Mouse (Mus musculus): ENCODE results near the gene Pde3a. TPM values are rescaled to one million over a fixed set of nuclear protein-coding genes. Genes with fewer than 3 reads are reported as not detected.
"Not testable (repeated sequence)": the region's sequence is repeated elsewhere in the genome, so short reads cannot be mapped to it uniquely, and the experiment has no call there.

Pde3a gene
- polyA plus RNA-seq, 1 experiment, result not detected

- Histone ChIP-seq H3K79me2 (ENCODE audit: control insufficient read depth, insufficient read depth) (no peaks in the 10 kb centered on the region), H3K4me3 (no peak overlapping the region), H3ac (ENCODE audit: control insufficient read depth, insufficient read length) (no peak overlapping the region), H3K36me3 (ENCODE audit: control insufficient read depth, insufficient read depth) (no peaks in the 10 kb centered on the region), H3K27me3 (ENCODE audit: control insufficient read depth, insufficient read depth, insufficient read length) (no peaks in the 10 kb centered on the region), H3K4me2 (ENCODE audit: low read depth) (no peak overlapping the region)
- no peak for TF ChIP-seq MYOD1 (IDR thresholded peaks at IDR 0.05; ENCODE audit: control insufficient read depth in 1 of 3, insufficient read length in 2 of 3, low read depth in 2 of 3)
- TF ChIP-seq CEBPB (IDR thresholded peaks at IDR 0.05; ENCODE audit: insufficient read depth, poor library complexity, severe bottlenecking), result no peak
- TF ChIP-seq TCF12 (IDR thresholded peaks at IDR 0.05; ENCODE audit: insufficient read depth, poor library complexity, severe bottlenecking), result no peak
- TF ChIP-seq POLR2AphosphoS2 (IDR thresholded peaks at IDR 0.05; ENCODE audit: insufficient read length, low read depth), result no peak
- no peak for TF ChIP-seq MYOG (IDR thresholded peaks at IDR 0.05; ENCODE audit: control insufficient read depth in 1 of 3, insufficient read depth in 1 of 3, insufficient read length in 2 of 3, low read depth in 2 of 3)
- TF ChIP-seq USF1 (IDR thresholded peaks at IDR 0.05; ENCODE audit: low read depth), result no peak
- no peak for TF ChIP-seq E2F4 (IDR thresholded peaks at IDR 0.05; ENCODE audit: insufficient read depth)
- TF ChIP-seq TCF3 (IDR thresholded peaks at IDR 0.05; ENCODE audit: insufficient read length, low read depth), result no peak
- no peak for TF ChIP-seq SRF (IDR thresholded peaks at IDR 0.05; ENCODE audit: control insufficient read depth, insufficient read length, low read depth)
- no peak for TF ChIP-seq REST (IDR thresholded peaks at IDR 0.05; ENCODE audit: insufficient read depth, insufficient read length)
- TF ChIP-seq MAX (IDR thresholded peaks at IDR 0.05; ENCODE audit: low read depth), result no peak
- TF ChIP-seq POLR2A (IDR thresholded peaks at IDR 0.05; ENCODE audit: insufficient read length, low read depth), result no peak
These were observed 69.4 kb downstream of the Pde3a start for GRCm38 (mm10) chr6:141318440-141318839.

- Histone ChIP-seq H3K4me2 (ENCODE audit: low read depth) (no peak overlapping the region), H3ac (ENCODE audit: control insufficient read depth, insufficient read length) (no peak overlapping the region), H3K4me3 (no peak overlapping the region), H3K36me3 (ENCODE audit: control insufficient read depth, insufficient read depth) (no peaks in the 10 kb centered on the region), H3K27me3 (ENCODE audit: control insufficient read depth, insufficient read depth, insufficient read length) (no peaks in the 10 kb centered on the region), H3K79me2 (ENCODE audit: control insufficient read depth, insufficient read depth) (no peaks in the 10 kb centered on the region)
- TF ChIP-seq TCF3 (IDR thresholded peaks at IDR 0.05; ENCODE audit: insufficient read length, low read depth) (no peak), POLR2A (IDR thresholded peaks at IDR 0.05; ENCODE audit: insufficient read length, low read depth) (no peak), TCF12 (IDR thresholded peaks at IDR 0.05; ENCODE audit: insufficient read depth, poor library complexity, severe bottlenecking) (no peak), POLR2AphosphoS2 (IDR thresholded peaks at IDR 0.05; ENCODE audit: insufficient read length, low read depth) (no peak), REST (IDR thresholded peaks at IDR 0.05; ENCODE audit: insufficient read depth, insufficient read length) (no peak), CEBPB (IDR thresholded peaks at IDR 0.05; ENCODE audit: insufficient read depth, poor library complexity, severe bottlenecking) (no peak), MAX (IDR thresholded peaks at IDR 0.05; ENCODE audit: low read depth) (no peak), MYOD1 (IDR thresholded peaks at IDR 0.05; ENCODE audit: control insufficient read depth in 1 of 3, insufficient read length in 2 of 3, low read depth in 2 of 3) (no peak), SRF (IDR thresholded peaks at IDR 0.05; ENCODE audit: control insufficient read depth, insufficient read length, low read depth) (no peak), USF1 (IDR thresholded peaks at IDR 0.05; ENCODE audit: low read depth) (no peak), MYOG (IDR thresholded peaks at IDR 0.05; ENCODE audit: control insufficient read depth in 1 of 3, insufficient read depth in 1 of 3, insufficient read length in 2 of 3, low read depth in 2 of 3) (no peak), E2F4 (IDR thresholded peaks at IDR 0.05; ENCODE audit: insufficient read depth) (no peak)
These were observed 72.2 kb downstream of the Pde3a start for GRCm38 (mm10) chr6:141321253-141321652.

GRCm38 (mm10) chr6:141322961-141323360 lies 73.9 kb downstream of the Pde3a start:
- Histone ChIP-seq H3K27me3 (ENCODE audit: control insufficient read depth, insufficient read depth, insufficient read length) (no peaks in the 10 kb centered on the region), H3K36me3 (ENCODE audit: control insufficient read depth, insufficient read depth) (no peaks in the 10 kb centered on the region), H3ac (ENCODE audit: control insufficient read depth, insufficient read length) (no peak overlapping the region), H3K79me2 (ENCODE audit: control insufficient read depth, insufficient read depth) (no peaks in the 10 kb centered on the region), H3K4me3 (no peak overlapping the region), H3K4me2 (ENCODE audit: low read depth) (no peak overlapping the region)
- TF ChIP-seq MYOG (IDR thresholded peaks at IDR 0.05; ENCODE audit: control insufficient read depth in 1 of 3, insufficient read depth in 1 of 3, insufficient read length in 2 of 3, low read depth in 2 of 3), result no peak
- no peak for TF ChIP-seq TCF12 (IDR thresholded peaks at IDR 0.05; ENCODE audit: insufficient read depth, poor library complexity, severe bottlenecking)
- TF ChIP-seq USF1 (IDR thresholded peaks at IDR 0.05; ENCODE audit: low read depth), result no peak
- no peak for TF ChIP-seq POLR2A (IDR thresholded peaks at IDR 0.05; ENCODE audit: insufficient read length, low read depth)
- TF ChIP-seq MYOD1 (IDR thresholded peaks at IDR 0.05; ENCODE audit: control insufficient read depth in 1 of 3, insufficient read length in 2 of 3, low read depth in 2 of 3), result no peak
- no peak for TF ChIP-seq MAX (IDR thresholded peaks at IDR 0.05; ENCODE audit: low read depth)
- TF ChIP-seq E2F4 (IDR thresholded peaks at IDR 0.05; ENCODE audit: insufficient read depth), result no peak
- no peak for TF ChIP-seq SRF (IDR thresholded peaks at IDR 0.05; ENCODE audit: control insufficient read depth, insufficient read length, low read depth)
- no peak for TF ChIP-seq TCF3 (IDR thresholded peaks at IDR 0.05; ENCODE audit: insufficient read length, low read depth)
- TF ChIP-seq POLR2AphosphoS2 (IDR thresholded peaks at IDR 0.05; ENCODE audit: insufficient read length, low read depth), result no peak
- TF ChIP-seq REST (IDR thresholded peaks at IDR 0.05; ENCODE audit: insufficient read depth, insufficient read length), result no peak
- no peak for TF ChIP-seq CEBPB (IDR thresholded peaks at IDR 0.05; ENCODE audit: insufficient read depth, poor library complexity, severe bottlenecking)

- not testable (repeated sequence) for H3K4me3 ChIP-seq; H3K79me2 ChIP-seq (ENCODE audit: control insufficient read depth, insufficient read depth); H3K4me2 ChIP-seq (ENCODE audit: low read depth); H3K27me3 ChIP-seq (ENCODE audit: control insufficient read depth, insufficient read depth, insufficient read length); H3K36me3 ChIP-seq (ENCODE audit: control insufficient read depth, insufficient read depth); H3ac ChIP-seq (ENCODE audit: control insufficient read depth, insufficient read length)
These were observed 78.1 kb downstream of the Pde3a start for GRCm38 (mm10) chr6:141327134-141327533.

- no peak for TF ChIP-seq MYOD1 (IDR thresholded peaks at IDR 0.05; ENCODE audit: control insufficient read depth in 1 of 3, insufficient read length in 2 of 3, low read depth in 2 of 3)
- no peak for TF ChIP-seq POLR2A (IDR thresholded peaks at IDR 0.05; ENCODE audit: insufficient read length, low read depth)
- no peak for TF ChIP-seq TCF3 (IDR thresholded peaks at IDR 0.05; ENCODE audit: insufficient read length, low read depth)
- TF ChIP-seq CEBPB (IDR thresholded peaks at IDR 0.05; ENCODE audit: insufficient read depth, poor library complexity, severe bottlenecking), result no peak
- H3K4me2 ChIP-seq (ENCODE audit: low read depth), result no peak overlapping the region
- H3K79me2 ChIP-seq (ENCODE audit: control insufficient read depth, insufficient read depth), result no peaks in the 10 kb centered on the region
- H3K4me3 ChIP-seq, result no peak overlapping the region
- no peak overlapping the region for H3ac ChIP-seq (ENCODE audit: control insufficient read depth, insufficient read length)
- no peaks in the 10 kb centered on the region for H3K36me3 ChIP-seq (ENCODE audit: control insufficient read depth, insufficient read depth)
- H3K27me3 ChIP-seq (ENCODE audit: control insufficient read depth, insufficient read depth, insufficient read length), result no peaks in the 10 kb centered on the region
These were observed 79.0 kb downstream of the Pde3a start for GRCm38 (mm10) chr6:141328071-141328470.

Data from myocyte (in vitro differentiated cells).